Mouse (Mus musculus): Measurements from ENCODE around the gene Bbx. TPM values are rescaled to one million over a fixed set of nuclear protein-coding genes. Genes with fewer than 3 reads are reported as not detected.

Gene Bbx
- polyA plus RNA-seq, 1 experiment, result 55.5 TPM

- Histone ChIP-seq H3K27me3 (ENCODE audit: control insufficient read depth, insufficient read depth, low read length) (no peaks in the 10 kb centered on the region), H3K4me1 (ENCODE audit: control insufficient read depth, insufficient read depth, low read length) (no peaks in the 10 kb centered on the region)
- TF ChIP-seq POLR2A (IDR thresholded peaks at IDR 0.05; ENCODE audit: control insufficient read depth, low read depth, low read length) (no peak), CTCF (IDR thresholded peaks at IDR 0.05; ENCODE audit: control insufficient read depth, insufficient read depth, insufficient replicate concordance, low read depth, low read length) (no peak)
Observed at GRCm38 (mm10) chr16:50241604-50242003, 190.6 kb downstream of the Bbx start.

GRCm38 (mm10) chr16:50235231-50235630 is 197.0 kb downstream of the Bbx start:
- Histone ChIP-seq H3K36me3 (ENCODE audit: control insufficient read depth, insufficient read depth, low read length) (no peaks in the 10 kb centered on the region), H3K27me3 (ENCODE audit: control insufficient read depth, insufficient read depth, low read length) (no peaks in the 10 kb centered on the region), H3K4me3 (ENCODE audit: control insufficient read depth, low read depth, low read length) (no peak overlapping the region), H3K4me1 (ENCODE audit: control insufficient read depth, insufficient read depth, low read length) (no peaks in the 10 kb centered on the region), H3K27ac (ENCODE audit: control insufficient read depth, insufficient read depth, low read depth, low read length) (no peak overlapping the region)
- TF ChIP-seq CTCF (IDR thresholded peaks at IDR 0.05; ENCODE audit: control insufficient read depth, insufficient read depth, insufficient replicate concordance, low read depth, low read length), result no peak
- TF ChIP-seq POLR2A (IDR thresholded peaks at IDR 0.05; ENCODE audit: control insufficient read depth, low read depth, low read length), result no peak

More at GRCm38 (mm10) chr16:50241604-50242003, 190.6 kb downstream of the Bbx start:
- no peaks in the 10 kb centered on the region for H3K36me3 ChIP-seq (ENCODE audit: control insufficient read depth, insufficient read depth, low read length)
- H3K4me3 ChIP-seq (ENCODE audit: control insufficient read depth, low read depth, low read length), result no peak overlapping the region
- no peak overlapping the region for H3K27ac ChIP-seq (ENCODE audit: control insufficient read depth, insufficient read depth, low read depth, low read length)

- TF ChIP-seq POLR2A (IDR thresholded peaks at IDR 0.05; ENCODE audit: control insufficient read depth, low read depth, low read length) (no peak), CTCF (IDR thresholded peaks at IDR 0.05; ENCODE audit: control insufficient read depth, insufficient read depth, insufficient replicate concordance, low read depth, low read length) (no peak)
- H3K4me3 ChIP-seq (ENCODE audit: control insufficient read depth, low read depth, low read length), result no peak overlapping the region
- no peak overlapping the region for H3K27ac ChIP-seq (ENCODE audit: control insufficient read depth, insufficient read depth, low read depth, low read length)
- H3K4me1 ChIP-seq (ENCODE audit: control insufficient read depth, insufficient read depth, low read length), result no peaks in the 10 kb centered on the region
- no peaks in the 10 kb centered on the region for H3K27me3 ChIP-seq (ENCODE audit: control insufficient read depth, insufficient read depth, low read length)
- no peaks in the 10 kb centered on the region for H3K36me3 ChIP-seq (ENCODE audit: control insufficient read depth, insufficient read depth, low read length)
Observed at GRCm38 (mm10) chr16:50230624-50231023, 201.6 kb downstream of the Bbx start.

GRCm38 (mm10) chr16:50228833-50229232 is 203.4 kb downstream of the Bbx start:
- TF ChIP-seq POLR2A (IDR thresholded peaks at IDR 0.05; ENCODE audit: control insufficient read depth, low read depth, low read length) (no peak), CTCF (IDR thresholded peaks at IDR 0.05; ENCODE audit: control insufficient read depth, insufficient read depth, insufficient replicate concordance, low read depth, low read length) (no peak)
- Histone ChIP-seq H3K27me3 (ENCODE audit: control insufficient read depth, insufficient read depth, low read length) (no peaks in the 10 kb centered on the region), H3K4me3 (ENCODE audit: control insufficient read depth, low read depth, low read length) (no peak overlapping the region), H3K4me1 (ENCODE audit: control insufficient read depth, insufficient read depth, low read length) (no peaks in the 10 kb centered on the region), H3K36me3 (ENCODE audit: control insufficient read depth, insufficient read depth, low read length) (no peaks in the 10 kb centered on the region), H3K27ac (ENCODE audit: control insufficient read depth, insufficient read depth, low read depth, low read length) (no peak overlapping the region)

- Histone ChIP-seq H3K4me3 (ENCODE audit: control insufficient read depth, low read depth, low read length) (no peak overlapping the region), H3K27ac (ENCODE audit: control insufficient read depth, insufficient read depth, low read depth, low read length) (no peak overlapping the region)
- TF ChIP-seq POLR2A (IDR thresholded peaks at IDR 0.05; ENCODE audit: control insufficient read depth, low read depth, low read length), result no peak
- no peak for TF ChIP-seq CTCF (IDR thresholded peaks at IDR 0.05; ENCODE audit: control insufficient read depth, insufficient read depth, insufficient replicate concordance, low read depth, low read length)
Observed at GRCm38 (mm10) chr16:50226274-50226673, 205.9 kb downstream of the Bbx start.

GRCm38 (mm10) chr16:50224946-50225345 is 207.2 kb downstream of the Bbx start:
- TF ChIP-seq CTCF (IDR thresholded peaks at IDR 0.05; ENCODE audit: control insufficient read depth, insufficient read depth, insufficient replicate concordance, low read depth, low read length) (no peak), POLR2A (IDR thresholded peaks at IDR 0.05; ENCODE audit: control insufficient read depth, low read depth, low read length) (no peak)
- no peaks in the 10 kb centered on the region for H3K36me3 ChIP-seq (ENCODE audit: control insufficient read depth, insufficient read depth, low read length)
- no peak overlapping the region for H3K4me3 ChIP-seq (ENCODE audit: control insufficient read depth, low read depth, low read length)
- H3K27me3 ChIP-seq (ENCODE audit: control insufficient read depth, insufficient read depth, low read length), result no peaks in the 10 kb centered on the region
- no peak overlapping the region for H3K27ac ChIP-seq (ENCODE audit: control insufficient read depth, insufficient read depth, low read depth, low read length)
- no peaks in the 10 kb centered on the region for H3K4me1 ChIP-seq (ENCODE audit: control insufficient read depth, insufficient read depth, low read length)

More at GRCm38 (mm10) chr16:50226274-50226673, 205.9 kb downstream of the Bbx start:
- H3K4me1 ChIP-seq (ENCODE audit: control insufficient read depth, insufficient read depth, low read length), result no peaks in the 10 kb centered on the region
- no peaks in the 10 kb centered on the region for H3K27me3 ChIP-seq (ENCODE audit: control insufficient read depth, insufficient read depth, low read length)
- no peaks in the 10 kb centered on the region for H3K36me3 ChIP-seq (ENCODE audit: control insufficient read depth, insufficient read depth, low read length)

- no peaks in the 10 kb centered on the region for H3K27me3 ChIP-seq (ENCODE audit: control insufficient read depth, insufficient read depth, low read length)
- TF ChIP-seq CTCF (IDR thresholded peaks at IDR 0.05; ENCODE audit: control insufficient read depth, insufficient read depth, insufficient replicate concordance, low read depth, low read length) (no peak), POLR2A (IDR thresholded peaks at IDR 0.05; ENCODE audit: control insufficient read depth, low read depth, low read length) (no peak)
- no peaks in the 10 kb centered on the region for H3K4me1 ChIP-seq (ENCODE audit: control insufficient read depth, insufficient read depth, low read length)
- H3K36me3 ChIP-seq (ENCODE audit: control insufficient read depth, insufficient read depth, low read length), result no peaks in the 10 kb centered on the region
- no peak overlapping the region for H3K27ac ChIP-seq (ENCODE audit: control insufficient read depth, insufficient read depth, low read depth, low read length)
- H3K4me3 ChIP-seq (ENCODE audit: control insufficient read depth, low read depth, low read length), result no peak overlapping the region
Observed at GRCm38 (mm10) chr16:50220734-50221501, 211.3 kb downstream of the Bbx start.
